Mouse (Mus musculus) liver, adult 2 months (tissue): ENCODE results near the gene Mrps7. TPM values are rescaled to one million over a fixed set of nuclear protein-coding genes. Genes with fewer than 3 reads are reported as not detected.
A peak's percentile ranks its signal among the peaks of the same experiment; 100 is the strongest.

Source experiments
- DNase-seq: peaks from one replicate; pipeline ENCODE4 v3.0.0-alpha.2; 2011; ENCODE audit warnings: low read depth, low spot score; ENCODE audit errors: extremely low read depth
- H3K27ac ChIP-seq: fragments of 200-500 bp; replicated peaks from 2 replicates; pipeline ENCODE4 v1.5.1; 2012; ENCODE audit warnings: low read depth, mild to moderate bottlenecking, control low read depth, inconsistent platforms, low read length; ENCODE audit not compliant: insufficient read depth
- H3K27me3 ChIP-seq: fragments of 200-500 bp; 2 replicates; pipeline ENCODE4 v1.6.1; 2012; ENCODE audit warnings: mild to moderate bottlenecking, moderate library complexity, low read length, inconsistent platforms; ENCODE audit not compliant: control insufficient read depth, insufficient read depth
- H3K36me3 ChIP-seq: fragments of 200-500 bp; 2 replicates; pipeline ENCODE4 v1.6.1; 2012; ENCODE audit warnings: low read length, inconsistent platforms; ENCODE audit not compliant: control insufficient read depth, insufficient read depth
- H3K4me1 ChIP-seq: fragments of 200-500 bp; 2 replicates; pipeline ENCODE4 v1.6.1; 2011; ENCODE audit warnings: low read length; ENCODE audit not compliant: control insufficient read depth, insufficient read depth
- H3K4me3 ChIP-seq: fragments of 200-500 bp; 2 replicates; pipeline ENCODE4 v1.5.1; 2011; ENCODE audit warnings: low read depth, mild to moderate bottlenecking, control low read depth, low read length, moderate library complexity; ENCODE audit not compliant: insufficient read depth
- H3K79me2 ChIP-seq: fragments of 200-500 bp; 2 replicates; pipeline ENCODE4 v1.6.1; 2012; ENCODE audit warnings: inconsistent platforms, mild to moderate bottlenecking, low read length, moderate library complexity; ENCODE audit not compliant: control insufficient read depth, insufficient read depth
- H3K9ac ChIP-seq: fragments of 200-500 bp; 2 replicates; pipeline ENCODE4 v1.6.1; 2012; ENCODE audit warnings: low read depth, mild to moderate bottlenecking, control low read depth, inconsistent platforms, low read length
- CTCF ChIP-seq: fragments of 200-500 bp; IDR thresholded peaks from 2 replicates; pipeline ENCODE4 v1.5.1; 2011; ENCODE audit warnings: low read depth, low read length, control low read depth
- POLR2A ChIP-seq: fragments of 200-500 bp; IDR thresholded peaks from 2 replicates; pipeline ENCODE4 v1.6.1; 2011; ENCODE audit warnings: low read length, control low read depth; ENCODE audit not compliant: insufficient read depth; ENCODE audit errors: extremely low read depth
- WGBS: fragments of 180-500 bp; shearing (Covaris S2); methylation state at CpG from one replicate; pipeline ENCODE4 v1.1.7; 2018; 5-methylcytosine and 5-hydroxymethylcytosine counted together
- polyA plus RNA-seq: library from polyadenylated mRNA; depleted of rRNA; stranded (reverse); fragments of >200 nt; gene quantifications from 2 replicates; pipeline ENCODE4 v1.2.3, GENCODE M21; 2012
- total RNA-seq: library from RNA; depleted of rRNA; stranded (reverse); fragments of >200 nt; gene quantifications from 2 replicates; pipeline ENCODE4 v1.2.3, GENCODE M21; 2014

The Mrps7 gene
- total and polyA plus RNA-seq, 2 experiments: 32.9 to 48.1 TPM

DNA sequence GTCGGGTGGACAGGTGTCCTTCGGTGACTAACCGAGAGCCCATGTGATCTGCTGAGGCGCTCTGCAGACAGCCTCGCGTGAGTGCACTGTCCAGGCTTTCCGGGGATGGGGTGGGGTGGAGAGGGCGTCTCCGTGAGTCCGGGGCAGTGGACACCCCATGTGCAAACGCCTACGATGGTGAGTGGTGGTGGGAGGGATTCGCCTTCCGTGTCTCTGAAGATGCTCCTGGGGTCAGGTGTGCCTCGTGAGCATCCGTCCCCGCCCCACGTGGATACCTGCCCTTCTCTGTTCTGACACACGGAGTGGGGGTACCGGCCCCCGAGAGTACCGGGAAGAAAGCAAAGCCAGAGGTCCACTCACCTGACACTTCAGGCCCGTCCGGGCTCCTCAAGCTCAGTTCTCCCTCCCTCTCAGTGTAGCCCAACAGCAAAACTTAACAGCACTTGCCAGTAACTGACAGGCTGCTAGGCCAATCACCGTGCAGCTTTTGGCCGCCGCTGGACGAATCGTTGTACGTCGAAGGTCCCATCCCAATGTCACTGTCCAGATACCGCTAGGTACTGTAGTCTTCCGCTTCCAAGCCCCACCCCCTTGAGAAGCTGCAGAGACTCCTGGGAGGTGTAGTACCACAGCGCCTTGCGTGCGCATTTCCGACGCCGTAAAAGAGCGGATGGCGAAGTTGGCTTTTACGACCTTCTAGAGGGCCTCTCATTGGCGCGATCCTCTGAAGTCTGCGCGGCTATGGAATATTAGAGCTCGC is 24.2 kb downstream of the Mrps7 start, which contains the start of gene Slc25a19:
Gene Slc25a19 (minus strand): TSS at position 591 of the 760 bp plus-strand sequence.
- Histone ChIP-seq H3K36me3 (no peaks in the 10 kb centered on the region; the same call in 1 of the 2 replicates), H3K27ac (peak within 1 kb of the TSS; percentile 33), H3K27me3 (no peaks in the 10 kb centered on the region), H3K79me2 (no peaks in the 10 kb centered on the region), H3K4me1 (0 out of 2 replicates have a peak, but pooled peaks cover 1% of the 10 kb centered on the region), H3K9ac (peak within 1 kb of the TSS; percentile 69), H3K4me3 (peak within 1 kb of the TSS; percentile 76)
- WGBS: under 1% methylated on average over 47 of the region's 47 CpGs
- DNase-seq: peak; percentile 100
- TF ChIP-seq POLR2A (peak; percentile 83), CTCF (no peak)

- no peak overlapping the region; the same call in 1 of the 2 replicates for H3K4me3 ChIP-seq
Measured at GRCm38 (mm10) chr11:115628465-115629101, 24.9 kb downstream of the Mrps7 start.

GRCm38 (mm10) chr11:115629734-115630531 is 26.2 kb downstream of the Mrps7 start:
- no peak for DNase-seq
- no peak for TF ChIP-seq POLR2A
- no peak for TF ChIP-seq CTCF
- Histone ChIP-seq H3K4me3 (no peak overlapping the region), H3K27ac (no peak overlapping the region), H3K36me3 (no peaks in the 10 kb centered on the region), H3K9ac (no peak overlapping the region), H3K4me1 (0 out of 2 replicates have a peak, but pooled peaks cover 1% of the 10 kb centered on the region), H3K79me2 (no peaks in the 10 kb centered on the region), H3K27me3 (no peaks in the 10 kb centered on the region)
- 90% methylated on average over 13 of the region's 13 CpGs for WGBS

More at GRCm38 (mm10) chr11:115628465-115629101, 24.9 kb downstream of the Mrps7 start:
- no peaks in the 10 kb centered on the region for H3K27me3 ChIP-seq
- no peaks in the 10 kb centered on the region for H3K79me2 ChIP-seq
- no peak overlapping the region for H3K9ac ChIP-seq
- WGBS: 26% methylated on average over 13 of the region's 13 CpGs
- H3K27ac ChIP-seq: 0 out of 2 replicates have a peak overlapping the region, but pooled peaks have one; percentile 3
- DNase-seq: no peak
- no peaks in the 10 kb centered on the region for H3K36me3 ChIP-seq
- H3K4me1 ChIP-seq: 0 out of 2 replicates have a peak, but pooled peaks cover 1% of the 10 kb centered on the region
- TF ChIP-seq POLR2A: no peak
- no peak for TF ChIP-seq CTCF

DNA sequence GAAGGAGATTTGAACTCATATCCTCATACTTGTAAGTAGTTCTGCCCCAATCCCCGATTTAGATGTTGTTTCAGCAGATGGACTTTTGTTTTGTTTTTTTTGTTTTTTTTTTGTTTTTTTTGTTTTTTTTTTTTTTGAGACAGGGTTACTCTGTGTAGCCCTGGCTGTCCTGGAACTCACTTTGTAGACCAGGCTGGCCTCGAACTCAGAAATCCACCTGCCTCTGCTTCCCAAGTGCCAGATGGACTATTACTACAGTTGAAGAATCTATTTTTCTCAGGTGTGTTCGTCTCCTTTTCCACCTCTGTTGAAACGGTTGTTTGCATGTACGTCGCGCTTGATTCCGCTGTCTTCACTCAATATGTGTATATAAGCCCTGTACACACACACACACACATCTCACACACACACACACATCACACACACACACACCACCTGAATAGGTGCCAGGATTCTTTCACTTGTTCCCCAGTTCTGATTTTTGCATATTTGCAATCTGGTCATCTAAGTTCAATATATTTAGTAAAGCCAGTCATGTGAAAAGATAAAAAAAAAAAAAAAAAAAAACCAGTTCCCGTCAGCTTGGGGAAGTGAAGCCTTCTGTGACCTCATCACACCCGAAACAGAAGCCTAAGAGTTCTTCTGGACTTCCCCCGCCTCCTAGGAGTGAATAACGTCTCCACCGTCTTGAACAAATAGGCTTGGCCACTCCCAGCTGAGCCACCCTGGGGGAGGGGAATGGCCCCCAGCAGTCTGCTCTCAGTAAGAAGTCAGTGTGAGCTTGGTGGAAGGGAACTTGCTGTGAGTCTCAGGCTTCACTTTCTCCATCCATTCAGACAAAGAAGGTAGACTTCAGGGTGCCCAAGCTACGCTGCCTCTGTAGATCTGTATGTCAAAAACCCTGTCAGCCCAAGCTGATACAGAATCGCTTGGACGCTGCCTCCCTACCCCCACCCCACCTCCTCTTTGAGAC is 27.1 kb downstream of the Mrps7 start:
- peak; percentile 53 for DNase-seq
- H3K4me3 ChIP-seq: no peak overlapping the region
- no peaks in the 10 kb centered on the region for H3K27me3 ChIP-seq
- 0 out of 2 replicates have a peak, but pooled peaks cover 1% of the 10 kb centered on the region for H3K4me1 ChIP-seq
- H3K27ac ChIP-seq: peak overlapping the region; percentile 30
- no peaks in the 10 kb centered on the region for H3K36me3 ChIP-seq
- H3K79me2 ChIP-seq: no peaks in the 10 kb centered on the region
- TF ChIP-seq CTCF: no peak
- no peak for TF ChIP-seq POLR2A
- 55% methylated on average over 16 of the region's 16 CpGs for WGBS
- H3K9ac ChIP-seq: no peak overlapping the region
